Mouse (Mus musculus): Measurements from ENCODE around the gene Gabpb1. TPM values are rescaled to one million over a fixed set of nuclear protein-coding genes. Genes with fewer than 3 reads are reported as not detected.
"Not testable (repeated sequence)": the region's sequence is repeated elsewhere in the genome, so short reads cannot be mapped to it uniquely, and the experiment has no call there.

The Gabpb1 gene
- total RNA-seq, 1 experiment from 2014 or later: 22.6 TPM

DNA sequence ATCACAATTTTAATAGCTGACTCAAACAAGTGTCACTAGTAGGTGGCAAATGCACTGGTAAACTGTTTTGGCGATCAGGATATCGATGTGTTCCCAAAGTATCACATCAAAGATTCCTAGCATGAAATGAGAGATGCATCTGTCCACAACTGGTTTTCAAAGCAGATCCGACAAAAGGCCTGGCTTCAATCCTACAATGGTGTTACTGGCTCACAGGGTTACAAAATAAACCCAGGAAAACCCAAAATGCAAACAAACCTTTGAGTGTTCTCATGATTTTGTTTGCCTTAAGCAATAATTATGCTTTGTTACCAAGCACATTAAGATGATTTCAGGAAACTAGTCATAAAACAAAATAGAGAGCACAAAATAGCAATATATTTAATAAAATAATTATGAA, 28.4 kb downstream of the Gabpb1 start:
- ATAC-seq (replicated peaks; ENCODE audit: insufficient number of reproducible peaks, low FRiP score, low TSS enrichment, poor library complexity, severe bottlenecking): no peak

- no peak for ATAC-seq (replicated peaks; ENCODE audit: insufficient number of reproducible peaks, low FRiP score, low TSS enrichment, poor library complexity, severe bottlenecking)
Measured at GRCm38 (mm10) chr2:126646461-126646860, 29.7 kb downstream of the Gabpb1 start.

- ATAC-seq (replicated peaks; ENCODE audit: insufficient number of reproducible peaks, low FRiP score, low TSS enrichment, poor library complexity, severe bottlenecking): no peak
Measured at GRCm38 (mm10) chr2:126644768-126645167, 31.4 kb downstream of the Gabpb1 start.

GRCm38 (mm10) chr2:126640298-126640697, 35.8 kb downstream of the Gabpb1 start:
- no peak for ATAC-seq (replicated peaks; ENCODE audit: insufficient number of reproducible peaks, low FRiP score, low TSS enrichment, poor library complexity, severe bottlenecking)

DNA sequence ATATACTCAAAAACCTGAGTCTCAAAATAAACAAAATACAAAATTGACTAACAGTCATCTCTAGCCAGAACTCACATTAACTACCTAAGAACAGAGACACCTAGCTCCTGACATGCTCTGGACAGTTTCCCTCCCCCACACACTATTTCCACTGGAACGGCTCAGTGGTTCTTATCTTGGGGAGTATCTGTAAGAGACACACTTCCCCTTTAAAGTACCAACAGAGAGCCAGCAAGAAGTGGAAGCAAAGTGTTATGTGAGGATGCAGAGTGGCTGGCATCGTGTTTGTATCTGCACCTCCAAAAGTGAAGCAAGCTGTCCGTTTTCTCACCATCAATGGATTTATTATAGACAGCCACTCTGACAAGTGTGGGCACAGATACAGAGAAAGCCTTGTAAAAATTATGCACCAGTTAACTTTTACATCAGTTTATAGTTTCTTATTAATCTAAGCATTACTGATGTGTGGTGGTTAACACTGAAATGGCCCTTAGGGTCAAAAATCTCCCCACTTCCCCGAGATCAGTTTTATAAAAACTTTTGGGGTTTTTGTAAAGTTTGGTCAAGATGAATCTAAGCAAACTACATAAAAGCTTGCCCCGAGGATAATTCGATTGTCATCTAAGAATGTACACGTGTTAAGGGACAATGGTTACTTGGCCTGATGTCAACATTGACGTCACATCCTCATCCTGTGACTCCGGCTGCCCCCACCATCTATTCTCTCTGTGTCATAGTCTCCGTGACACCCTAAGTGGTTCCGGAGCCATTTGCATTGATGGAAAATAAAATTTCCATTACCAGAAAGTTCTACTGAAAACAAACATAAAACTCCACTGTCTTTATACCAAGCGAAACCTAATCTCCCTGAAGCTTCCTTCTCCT, 40.0 kb downstream of the Gabpb1 start:
- peak; percentile 63 for ATAC-seq (replicated peaks; ENCODE audit: insufficient number of reproducible peaks, low FRiP score, low TSS enrichment, poor library complexity, severe bottlenecking)

GRCm38 (mm10) chr2:126633165-126633564, 43.0 kb downstream of the Gabpb1 start:
- no peak for ATAC-seq (replicated peaks; ENCODE audit: insufficient number of reproducible peaks, low FRiP score, low TSS enrichment, poor library complexity, severe bottlenecking)

DNA sequence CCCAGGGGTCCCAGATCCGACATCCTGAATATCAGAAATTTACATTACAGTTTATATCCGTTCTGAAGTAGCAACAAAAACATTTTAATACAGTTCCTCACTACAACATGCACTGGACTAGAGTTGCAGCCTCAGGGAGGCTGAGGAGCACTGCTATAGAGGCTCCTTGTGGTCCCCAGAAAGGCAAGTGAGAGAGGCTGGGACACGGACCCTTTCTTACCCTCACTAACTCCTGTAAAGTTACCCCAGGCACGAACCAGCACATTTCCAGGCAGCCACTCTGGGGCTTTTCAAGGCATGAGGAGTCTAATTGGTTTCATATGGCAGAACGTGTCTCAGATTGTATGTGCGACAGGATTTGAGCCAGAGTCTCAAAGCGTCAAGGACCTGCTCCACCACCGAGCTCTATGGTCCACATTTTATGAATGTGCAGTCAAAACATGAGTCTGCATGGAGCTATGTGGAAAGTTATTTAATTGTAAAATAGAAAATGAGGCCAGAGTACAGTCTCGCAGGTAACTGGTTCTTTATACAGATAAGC, 47.6 kb downstream of the Gabpb1 start:
- ATAC-seq (replicated peaks; ENCODE audit: insufficient number of reproducible peaks, low FRiP score, low TSS enrichment, poor library complexity, severe bottlenecking): no peak

GRCm38 (mm10) chr2:126623138-126623537, 53.0 kb downstream of the Gabpb1 start:
- ATAC-seq (replicated peaks; ENCODE audit: insufficient number of reproducible peaks, low FRiP score, low TSS enrichment, poor library complexity, severe bottlenecking): no peak

DNA sequence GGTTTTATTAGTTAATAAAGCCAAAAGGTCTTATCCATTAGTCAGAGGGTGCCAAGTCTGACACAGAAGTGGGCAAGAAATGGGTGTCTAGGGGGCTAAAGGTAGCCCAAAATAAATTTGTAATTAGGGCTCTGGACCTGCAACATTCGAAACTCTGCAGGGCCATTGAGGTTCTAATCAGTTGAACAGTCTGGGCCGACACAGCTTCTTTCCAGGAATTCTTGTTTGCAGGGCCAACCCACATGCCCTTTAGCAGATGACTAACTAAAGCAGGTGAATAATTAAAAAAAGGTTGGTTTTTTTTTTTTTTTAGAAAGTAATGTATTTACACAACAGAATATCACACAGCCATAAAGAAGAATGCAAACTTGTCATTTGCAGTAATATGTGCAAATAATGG, 53.7 kb downstream of the Gabpb1 start:
- ATAC-seq (replicated peaks; ENCODE audit: insufficient number of reproducible peaks, low FRiP score, low TSS enrichment, poor library complexity, severe bottlenecking): no peak

DNA sequence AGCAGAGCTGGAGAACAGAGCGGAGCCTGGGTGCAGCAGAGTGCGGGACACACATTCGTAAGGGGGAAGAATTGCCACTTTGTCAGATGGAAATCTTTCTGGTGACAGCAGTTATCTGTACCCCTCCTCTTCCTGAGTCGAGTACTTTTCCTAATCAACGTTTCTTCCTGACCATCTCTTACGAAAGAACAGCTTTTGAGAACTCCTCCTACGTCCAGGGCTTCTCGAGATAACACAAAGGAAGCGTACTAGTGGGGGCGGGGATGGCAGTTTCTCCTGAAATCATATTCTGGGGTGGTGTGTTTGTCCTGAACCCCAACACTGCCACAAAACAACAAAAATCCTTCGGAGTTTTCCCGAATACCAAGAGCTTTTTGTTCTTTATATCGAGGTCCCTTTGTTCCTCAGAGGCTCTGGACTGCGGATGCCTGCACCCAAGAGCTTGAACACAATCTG, 56.9 kb downstream of the Gabpb1 start, which contains the start of gene Hdc:
Gene Hdc (minus strand): TSS at position 51 of the 456 bp plus-strand sequence.
- no peak for ATAC-seq (replicated peaks; ENCODE audit: insufficient number of reproducible peaks, low FRiP score, low TSS enrichment, poor library complexity, severe bottlenecking)

DNA sequence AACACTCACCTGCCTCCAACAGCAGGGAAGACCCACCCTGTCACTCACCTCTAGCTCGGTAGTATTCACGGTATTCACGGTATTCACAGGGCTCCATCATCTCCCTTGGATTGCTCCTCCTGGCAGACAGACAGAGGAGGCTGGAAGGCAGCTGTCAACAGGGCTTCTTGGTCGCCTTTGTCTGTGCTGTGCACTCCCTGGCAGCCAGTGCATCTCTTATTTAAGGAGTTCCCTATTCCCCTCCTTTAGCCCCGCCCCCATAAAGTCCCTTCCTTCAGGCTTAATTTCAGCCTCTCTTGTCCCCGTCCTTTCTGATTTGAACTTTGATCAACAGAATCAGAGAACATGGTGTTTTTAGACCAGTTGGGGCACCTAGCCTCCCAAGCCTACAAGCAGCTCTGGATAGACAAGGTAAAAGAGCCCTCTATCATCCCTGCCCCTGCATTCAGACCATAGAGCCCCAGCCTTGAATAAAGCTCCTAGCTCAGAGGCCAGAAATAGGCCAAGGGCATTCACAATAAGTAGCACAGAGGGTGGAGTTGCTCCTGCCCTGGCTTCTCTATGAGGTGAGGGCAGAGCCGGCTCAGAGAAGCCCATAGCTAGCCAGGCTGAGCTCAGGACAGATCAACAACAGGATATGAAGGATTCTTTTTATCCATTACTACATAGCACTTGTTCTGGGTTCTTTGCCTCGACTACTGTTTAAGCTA, 57.5 kb downstream of the Gabpb1 start:
- ATAC-seq (replicated peaks; ENCODE audit: insufficient number of reproducible peaks, low FRiP score, low TSS enrichment, poor library complexity, severe bottlenecking): peak; percentile 63

DNA sequence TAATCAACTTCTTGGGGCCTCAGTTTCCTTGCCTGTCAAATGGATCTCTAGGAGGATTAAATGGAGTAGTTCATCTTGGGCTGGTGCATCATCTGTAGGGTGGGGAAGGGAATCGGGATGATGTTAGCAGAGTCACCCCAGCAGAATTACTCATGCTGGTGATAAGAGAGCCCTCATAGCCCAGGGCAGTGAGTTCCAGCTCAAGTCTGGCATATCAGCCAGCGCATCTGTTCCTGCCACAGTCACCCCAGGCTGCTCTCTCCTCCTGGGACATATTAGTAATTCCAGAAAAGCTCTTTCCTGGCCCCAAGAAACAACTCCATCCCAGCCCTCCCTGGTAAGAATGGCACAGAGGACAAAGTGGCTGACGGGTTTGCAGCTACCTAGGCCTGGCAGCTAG, 60.8 kb downstream of the Gabpb1 start:
- no peak for ATAC-seq (replicated peaks; ENCODE audit: insufficient number of reproducible peaks, low FRiP score, low TSS enrichment, poor library complexity, severe bottlenecking)

DNA sequence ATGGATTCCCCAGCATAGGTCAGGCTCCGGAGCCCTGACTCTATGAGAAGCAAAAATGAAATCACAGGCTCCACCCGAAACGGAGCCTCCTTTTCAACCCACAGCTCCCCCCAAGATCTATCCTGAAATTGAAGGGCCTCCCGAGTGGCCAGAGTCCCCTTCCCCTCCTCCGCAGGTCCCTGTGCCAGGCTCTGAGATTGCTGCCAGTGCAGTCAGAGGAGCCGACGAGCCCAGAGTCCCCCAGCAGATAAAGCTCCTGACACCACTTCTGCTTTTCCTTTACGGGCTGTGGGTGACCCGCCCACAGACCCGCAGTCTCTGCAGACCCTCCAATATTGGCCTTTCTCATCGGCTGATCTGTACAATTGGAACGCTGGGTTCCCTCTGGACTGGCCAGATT, 66.5 kb downstream of the Gabpb1 start:
- ATAC-seq (replicated peaks; ENCODE audit: insufficient number of reproducible peaks, low FRiP score, low TSS enrichment, poor library complexity, severe bottlenecking): not testable (repeated sequence)

GRCm38 (mm10) chr2:126607553-126608203, 68.5 kb downstream of the Gabpb1 start:
- no peak for ATAC-seq (replicated peaks; ENCODE audit: insufficient number of reproducible peaks, low FRiP score, low TSS enrichment, poor library complexity, severe bottlenecking)

- no peak for ATAC-seq (replicated peaks; ENCODE audit: insufficient number of reproducible peaks, low FRiP score, low TSS enrichment, poor library complexity, severe bottlenecking)
Measured at GRCm38 (mm10) chr2:126606688-126607062, 69.5 kb downstream of the Gabpb1 start.

DNA sequence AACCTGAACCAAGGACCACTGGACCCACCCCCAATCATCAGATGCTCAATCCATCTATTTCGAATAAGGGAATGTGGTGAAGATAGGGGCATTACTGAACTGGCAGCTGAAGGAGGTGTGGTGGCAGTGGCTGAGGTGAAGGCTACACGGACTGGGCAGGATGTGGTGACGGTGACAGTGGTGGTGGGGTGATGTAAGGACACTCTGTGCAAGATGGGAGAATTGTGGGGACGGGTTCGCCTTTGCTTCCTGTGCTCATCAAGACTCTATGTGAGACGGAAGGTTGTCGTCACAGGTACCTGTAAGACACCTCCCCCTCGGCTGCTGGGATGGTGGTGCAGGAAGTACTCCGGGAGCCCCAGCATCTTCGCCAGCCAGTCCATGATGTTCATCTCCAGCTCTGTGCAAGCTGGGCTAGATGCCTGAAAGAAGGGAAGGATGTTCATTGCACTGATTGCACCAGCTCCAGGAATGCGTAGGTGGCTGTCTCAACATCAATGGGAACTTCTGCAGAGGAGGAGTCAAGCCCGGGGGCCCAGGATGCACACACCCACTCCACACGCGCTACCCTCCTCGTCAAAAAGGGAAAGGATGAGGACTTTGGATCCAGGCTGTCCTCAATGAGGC, 70.0 kb downstream of the Gabpb1 start:
- ATAC-seq (replicated peaks; ENCODE audit: insufficient number of reproducible peaks, low FRiP score, low TSS enrichment, poor library complexity, severe bottlenecking): peak; percentile 73

- ATAC-seq (replicated peaks; ENCODE audit: insufficient number of reproducible peaks, low FRiP score, low TSS enrichment, poor library complexity, severe bottlenecking): peak; percentile 52
Measured at GRCm38 (mm10) chr2:126601918-126602600, 74.1 kb downstream of the Gabpb1 start.

DNA sequence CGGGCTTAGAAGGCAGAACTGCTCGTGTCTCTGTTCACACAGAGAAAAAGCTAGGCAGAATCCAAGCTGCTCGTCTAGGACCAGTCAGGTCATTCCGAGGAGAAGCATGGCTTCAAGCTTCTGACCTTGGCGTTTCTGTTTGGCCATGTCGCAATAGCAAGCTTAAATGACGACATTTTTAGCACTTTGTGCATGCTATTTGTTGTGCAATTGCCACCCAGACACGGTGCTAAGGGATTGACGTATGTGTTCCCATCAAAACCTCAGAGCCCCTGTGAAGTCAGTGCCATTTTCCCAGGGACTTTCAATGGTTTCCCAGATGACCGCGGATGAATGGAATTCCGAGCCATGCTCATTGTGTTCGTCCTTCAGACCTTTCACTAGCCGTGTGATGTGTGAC, 75.6 kb downstream of the Gabpb1 start:
- 0 out of 2 replicates have a peak, but pooled peaks have one; percentile 20 for ATAC-seq (replicated peaks; ENCODE audit: insufficient number of reproducible peaks, low FRiP score, low TSS enrichment, poor library complexity, severe bottlenecking)
